Mouse (Mus musculus): ENCODE results near the gene Ppp3ca. TPM values are rescaled to one million over a fixed set of nuclear protein-coding genes. Genes with fewer than 3 reads are reported as not detected.

Gene Ppp3ca
- polyA plus RNA-seq, 1 experiment: 595 TPM

- no peak overlapping the region for H3K4me3 ChIP-seq (ENCODE audit: insufficient read depth, low read length)
- no peak for TF ChIP-seq CTCF (IDR thresholded peaks at IDR 0.05; ENCODE audit: extremely low read depth, insufficient read depth, low read length)
- TF ChIP-seq POLR2A (IDR thresholded peaks at IDR 0.05; ENCODE audit: extremely low read depth, insufficient read depth, low read length): no peak
- H3K27ac ChIP-seq (ENCODE audit: insufficient read depth, low read length): peak overlapping the region; percentile 5; the same call in 1 of the 2 replicates
- peaks cover 11% of the 10 kb centered on the region for H3K4me1 ChIP-seq (ENCODE audit: control insufficient read depth, insufficient read depth, low read length)
Observed at GRCm38 (mm10) chr3:136700447-136701009, 30.6 kb downstream of the Ppp3ca start.

DNA sequence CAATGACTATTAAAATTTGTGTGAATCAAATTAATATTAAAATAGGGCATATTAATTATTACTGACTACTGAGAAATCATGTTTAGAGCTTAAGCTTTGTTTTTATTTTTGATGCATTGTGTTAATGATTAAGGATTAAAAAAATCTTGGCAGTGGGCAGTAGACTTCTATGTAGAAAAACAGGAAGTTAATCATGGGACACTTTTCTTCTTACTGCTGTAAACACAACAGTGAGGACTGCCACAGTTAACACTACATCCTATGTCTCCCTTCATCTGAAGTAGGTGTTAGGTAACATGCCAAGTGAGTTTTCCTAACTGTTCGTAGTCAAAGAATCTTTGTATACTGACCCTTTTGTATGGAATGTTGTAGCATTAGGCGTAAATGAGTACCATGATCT, 32.9 kb downstream of the Ppp3ca start:
- Histone ChIP-seq H3K4me3 (ENCODE audit: insufficient read depth, low read length) (no peak overlapping the region), H3K4me1 (ENCODE audit: control insufficient read depth, insufficient read depth, low read length) (peaks cover 10% of the 10 kb centered on the region), H3K27ac (ENCODE audit: insufficient read depth, low read length) (no peak overlapping the region)
- TF ChIP-seq POLR2A (IDR thresholded peaks at IDR 0.05; ENCODE audit: extremely low read depth, insufficient read depth, low read length): no peak
- no peak for TF ChIP-seq CTCF (IDR thresholded peaks at IDR 0.05; ENCODE audit: extremely low read depth, insufficient read depth, low read length)

DNA sequence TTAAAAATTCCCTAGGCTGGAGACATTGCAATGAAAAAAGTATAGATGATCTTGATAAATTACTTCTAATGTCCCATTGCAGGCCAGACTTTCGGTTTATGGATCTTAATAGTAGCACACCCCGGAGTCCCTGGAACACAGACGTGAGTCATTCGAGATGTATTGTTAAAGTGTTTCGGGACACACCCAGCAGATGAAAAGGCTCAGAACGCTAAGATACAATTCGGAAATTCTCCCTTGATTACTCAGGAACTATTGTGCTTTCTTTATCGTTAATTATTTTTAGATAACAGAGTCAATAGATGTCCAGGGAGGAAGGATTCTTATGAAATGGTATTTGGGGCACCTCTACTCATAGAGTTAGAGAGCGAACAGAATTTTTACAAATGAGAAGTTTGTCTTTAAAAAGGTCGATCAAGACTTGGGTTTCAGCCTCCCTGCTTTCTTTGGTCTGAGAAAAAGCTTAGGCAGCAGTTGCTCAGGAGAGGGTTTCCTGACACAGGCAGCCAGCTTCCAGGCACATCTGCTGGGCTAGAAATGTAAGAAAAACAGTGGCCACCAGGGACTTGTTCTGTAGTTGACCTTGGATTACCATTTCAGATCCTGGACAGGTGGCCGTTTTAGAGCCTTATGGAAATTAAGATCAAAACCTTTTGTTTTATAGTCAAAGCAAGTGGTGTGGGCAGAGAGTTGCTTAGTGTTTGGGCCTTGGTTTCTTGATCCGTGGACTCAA, 34.8 kb downstream of the Ppp3ca start:
- no peak overlapping the region for H3K27ac ChIP-seq (ENCODE audit: insufficient read depth, low read length)
- TF ChIP-seq CTCF (IDR thresholded peaks at IDR 0.05; ENCODE audit: extremely low read depth, insufficient read depth, low read length): no peak
- TF ChIP-seq POLR2A (IDR thresholded peaks at IDR 0.05; ENCODE audit: extremely low read depth, insufficient read depth, low read length): no peak
- peaks cover 16% of the 10 kb centered on the region for H3K4me1 ChIP-seq (ENCODE audit: control insufficient read depth, insufficient read depth, low read length)
- no peak overlapping the region for H3K4me3 ChIP-seq (ENCODE audit: insufficient read depth, low read length)

GRCm38 (mm10) chr3:136706048-136706447, 36.1 kb downstream of the Ppp3ca start:
- Histone ChIP-seq H3K4me1 (ENCODE audit: control insufficient read depth, insufficient read depth, low read length) (peaks cover 11% of the 10 kb centered on the region), H3K4me3 (ENCODE audit: insufficient read depth, low read length) (no peak overlapping the region), H3K27ac (ENCODE audit: insufficient read depth, low read length) (no peak overlapping the region; the same call in 1 of the 2 replicates)
- TF ChIP-seq POLR2A (IDR thresholded peaks at IDR 0.05; ENCODE audit: extremely low read depth, insufficient read depth, low read length) (no peak), CTCF (IDR thresholded peaks at IDR 0.05; ENCODE audit: extremely low read depth, insufficient read depth, low read length) (no peak)

GRCm38 (mm10) chr3:136706771-136707170, 36.8 kb downstream of the Ppp3ca start:
- Histone ChIP-seq H3K4me3 (ENCODE audit: insufficient read depth, low read length) (no peak overlapping the region), H3K27ac (ENCODE audit: insufficient read depth, low read length) (no peak overlapping the region), H3K4me1 (ENCODE audit: control insufficient read depth, insufficient read depth, low read length) (peaks cover 11% of the 10 kb centered on the region)
- TF ChIP-seq POLR2A (IDR thresholded peaks at IDR 0.05; ENCODE audit: extremely low read depth, insufficient read depth, low read length): no peak
- TF ChIP-seq CTCF (IDR thresholded peaks at IDR 0.05; ENCODE audit: extremely low read depth, insufficient read depth, low read length): no peak

DNA sequence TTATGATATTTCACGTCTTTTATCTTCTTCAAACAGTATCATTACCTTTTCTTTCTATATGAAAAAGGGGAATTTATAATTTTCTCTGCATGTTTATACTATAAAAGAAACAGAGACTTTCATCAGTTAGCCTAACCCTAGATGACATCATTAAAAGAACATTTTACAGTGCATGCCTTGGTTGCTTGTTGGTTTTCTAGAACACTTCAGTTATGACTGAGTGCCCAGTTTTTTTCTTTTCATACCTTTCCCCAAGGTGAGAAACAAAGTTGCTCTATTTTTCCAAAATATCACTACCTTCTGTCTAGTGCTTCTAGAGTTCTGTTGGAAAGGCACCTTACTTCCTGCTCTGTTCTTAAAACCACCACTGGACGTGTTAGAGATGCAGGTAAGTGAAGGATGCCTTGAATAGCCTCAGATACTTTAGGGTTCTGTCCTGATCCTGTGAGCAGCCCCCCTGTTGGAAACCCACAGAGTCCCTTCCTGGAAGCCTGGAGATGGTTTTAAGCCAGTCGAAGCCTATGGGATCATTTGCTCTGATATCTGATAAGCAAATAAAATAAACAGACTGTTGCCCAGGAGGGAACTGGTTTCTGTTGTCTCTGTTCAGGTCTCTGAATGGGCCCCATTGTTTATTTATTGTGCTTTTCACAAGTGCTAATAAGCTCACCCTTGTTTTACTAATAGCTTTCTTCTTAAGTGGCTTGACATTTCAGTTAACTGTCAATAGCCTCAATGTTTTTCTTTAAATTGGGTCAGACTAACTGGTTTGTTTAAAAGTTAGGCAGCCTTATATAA, 37.5 kb downstream of the Ppp3ca start:
- Histone ChIP-seq H3K27ac (ENCODE audit: insufficient read depth, low read length) (no peak overlapping the region), H3K4me3 (ENCODE audit: insufficient read depth, low read length) (no peak overlapping the region), H3K4me1 (ENCODE audit: control insufficient read depth, insufficient read depth, low read length) (peaks cover 11% of the 10 kb centered on the region)
- TF ChIP-seq CTCF (IDR thresholded peaks at IDR 0.05; ENCODE audit: extremely low read depth, insufficient read depth, low read length): no peak
- TF ChIP-seq POLR2A (IDR thresholded peaks at IDR 0.05; ENCODE audit: extremely low read depth, insufficient read depth, low read length): no peak

- Histone ChIP-seq H3K27ac (ENCODE audit: insufficient read depth, low read length) (no peak overlapping the region), H3K4me1 (ENCODE audit: control insufficient read depth, insufficient read depth, low read length) (peaks cover 11% of the 10 kb centered on the region), H3K4me3 (ENCODE audit: insufficient read depth, low read length) (no peak overlapping the region)
- TF ChIP-seq CTCF (IDR thresholded peaks at IDR 0.05; ENCODE audit: extremely low read depth, insufficient read depth, low read length): no peak
- no peak for TF ChIP-seq POLR2A (IDR thresholded peaks at IDR 0.05; ENCODE audit: extremely low read depth, insufficient read depth, low read length)
Observed at GRCm38 (mm10) chr3:136708230-136708629, 38.3 kb downstream of the Ppp3ca start.

DNA sequence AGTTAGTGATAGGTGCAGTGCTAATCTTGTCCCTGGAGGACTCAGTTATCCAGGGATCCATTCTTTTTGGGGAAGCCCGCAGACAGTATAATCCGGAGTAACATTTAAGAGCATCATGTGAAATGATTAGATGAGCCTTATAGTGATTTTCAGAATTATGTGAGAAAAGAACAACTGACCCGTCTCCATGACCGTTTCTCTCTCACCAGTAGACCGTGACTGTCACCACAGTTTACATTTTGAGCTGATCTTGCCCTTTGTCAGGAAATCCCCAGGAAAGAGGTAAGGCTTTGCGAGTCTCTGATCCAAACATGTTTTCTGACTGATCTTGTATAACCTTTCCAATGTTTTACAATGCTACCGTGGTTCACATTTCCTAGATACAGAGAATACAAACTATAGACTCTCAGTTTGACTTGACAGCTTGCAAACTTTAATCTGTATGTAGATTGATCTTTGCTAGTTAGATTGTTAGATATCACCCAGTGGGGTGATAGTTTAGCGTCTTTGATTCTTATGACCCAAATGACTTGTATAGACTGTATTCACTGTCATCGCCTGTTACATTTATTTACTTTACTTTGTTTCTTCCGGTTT, 40.5 kb downstream of the Ppp3ca start:
- no peak for TF ChIP-seq CTCF (IDR thresholded peaks at IDR 0.05; ENCODE audit: extremely low read depth, insufficient read depth, low read length)
- H3K4me3 ChIP-seq (ENCODE audit: insufficient read depth, low read length): no peak overlapping the region
- H3K27ac ChIP-seq (ENCODE audit: insufficient read depth, low read length): no peak overlapping the region
- H3K4me1 ChIP-seq (ENCODE audit: control insufficient read depth, insufficient read depth, low read length): peaks cover 12% of the 10 kb centered on the region

DNA sequence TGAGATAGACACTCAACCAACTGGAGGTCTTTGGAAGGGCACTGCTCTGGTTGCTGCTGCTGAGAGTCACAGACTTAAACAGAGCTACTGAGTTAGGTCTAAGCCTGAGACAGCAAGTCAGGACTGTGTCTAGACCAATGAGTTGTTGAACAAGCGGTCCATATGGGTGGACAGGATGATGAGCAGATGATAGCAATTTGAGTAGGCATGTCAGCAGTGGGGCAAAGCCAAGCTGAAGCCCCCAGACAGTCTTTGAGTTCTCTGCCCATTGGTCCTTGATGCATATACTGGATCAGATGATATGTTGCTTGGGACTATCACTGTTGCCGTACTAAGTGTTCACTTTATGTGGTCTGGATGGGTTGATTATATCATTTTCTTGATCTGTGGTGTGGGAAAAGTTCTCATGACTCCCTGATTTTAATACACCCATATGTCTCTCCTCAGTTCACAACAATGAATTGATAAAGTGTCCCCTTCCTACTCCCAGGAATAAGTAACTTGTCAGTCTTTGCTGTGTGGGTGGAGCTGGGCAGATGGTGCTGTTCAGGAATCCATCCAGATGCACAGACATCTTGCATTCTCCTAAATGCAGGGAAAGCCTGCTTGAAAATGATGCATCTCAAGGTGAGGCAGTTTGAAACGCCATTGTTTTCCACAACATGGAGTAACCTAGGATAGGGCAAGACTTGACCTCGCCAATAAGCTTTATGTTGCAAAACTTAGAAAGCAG, 44.5 kb downstream of the Ppp3ca start:
- no peak for TF ChIP-seq CTCF (IDR thresholded peaks at IDR 0.05; ENCODE audit: extremely low read depth, insufficient read depth, low read length)
- no peak for TF ChIP-seq POLR2A (IDR thresholded peaks at IDR 0.05; ENCODE audit: extremely low read depth, insufficient read depth, low read length)
- peaks cover 13% of the 10 kb centered on the region for H3K4me1 ChIP-seq (ENCODE audit: control insufficient read depth, insufficient read depth, low read length)
- no peak overlapping the region for H3K4me3 ChIP-seq (ENCODE audit: insufficient read depth, low read length)
- no peak overlapping the region for H3K27ac ChIP-seq (ENCODE audit: insufficient read depth, low read length)
